Mouse (Mus musculus) testis, adult 2 months (tissue): ENCODE results near the gene Tmem42. TPM values are rescaled to one million over a fixed set of nuclear protein-coding genes. Genes with fewer than 3 reads are reported as not detected.

Source experiments
- H3K27ac ChIP-seq: fragments of 200-500 bp; 2 replicates; pipeline ENCODE4 v1.5.1; 2012; ENCODE audit warnings: low read depth, low read length; ENCODE audit not compliant: control insufficient read depth, insufficient read depth
- H3K27me3 ChIP-seq: fragments of 200-500 bp; 2 replicates; pipeline ENCODE4 v1.6.1; 2012; ENCODE audit warnings: mild to moderate bottlenecking, low read length, moderate library complexity; ENCODE audit not compliant: control insufficient read depth, insufficient read depth
- H3K36me3 ChIP-seq: fragments of 200-500 bp; 2 replicates; pipeline ENCODE4 v1.6.1; 2012; ENCODE audit warnings: mild to moderate bottlenecking, low read length; ENCODE audit not compliant: control insufficient read depth, insufficient read depth
- H3K4me1 ChIP-seq: fragments of 200-500 bp; 2 replicates; pipeline ENCODE4 v1.6.1; 2012; ENCODE audit warnings: low read length; ENCODE audit not compliant: control insufficient read depth, insufficient read depth
- H3K4me3 ChIP-seq: fragments of 200-500 bp; 2 replicates; pipeline ENCODE4 v1.5.1; 2012; ENCODE audit warnings: low read depth, mild to moderate bottlenecking, low read length, moderate library complexity, mixed read lengths; ENCODE audit not compliant: control insufficient read depth
- CTCF ChIP-seq: fragments of 200-500 bp; IDR thresholded peaks from 2 replicates; pipeline ENCODE4 v1.5.1; 2012; ENCODE audit warnings: low read depth, mild to moderate bottlenecking, inconsistent platforms, low read length, moderate library complexity; ENCODE audit not compliant: control insufficient read depth, insufficient read depth, insufficient replicate concordance
- POLR2A ChIP-seq: fragments of 200-500 bp; IDR thresholded peaks from 2 replicates; pipeline ENCODE4 v1.6.1; 2012; ENCODE audit warnings: low read depth, mild to moderate bottlenecking, inconsistent platforms, low read length, moderate library complexity; ENCODE audit not compliant: control insufficient read depth
- polyA plus RNA-seq: library from polyadenylated mRNA; depleted of rRNA; stranded (reverse); fragments of >200 nt; gene quantifications from 2 replicates; pipeline ENCODE4 v1.2.3, GENCODE M21; 2012; rRNA removed

Tmem42 gene
- polyA plus RNA-seq, 1 experiment: 7.3 TPM

DNA sequence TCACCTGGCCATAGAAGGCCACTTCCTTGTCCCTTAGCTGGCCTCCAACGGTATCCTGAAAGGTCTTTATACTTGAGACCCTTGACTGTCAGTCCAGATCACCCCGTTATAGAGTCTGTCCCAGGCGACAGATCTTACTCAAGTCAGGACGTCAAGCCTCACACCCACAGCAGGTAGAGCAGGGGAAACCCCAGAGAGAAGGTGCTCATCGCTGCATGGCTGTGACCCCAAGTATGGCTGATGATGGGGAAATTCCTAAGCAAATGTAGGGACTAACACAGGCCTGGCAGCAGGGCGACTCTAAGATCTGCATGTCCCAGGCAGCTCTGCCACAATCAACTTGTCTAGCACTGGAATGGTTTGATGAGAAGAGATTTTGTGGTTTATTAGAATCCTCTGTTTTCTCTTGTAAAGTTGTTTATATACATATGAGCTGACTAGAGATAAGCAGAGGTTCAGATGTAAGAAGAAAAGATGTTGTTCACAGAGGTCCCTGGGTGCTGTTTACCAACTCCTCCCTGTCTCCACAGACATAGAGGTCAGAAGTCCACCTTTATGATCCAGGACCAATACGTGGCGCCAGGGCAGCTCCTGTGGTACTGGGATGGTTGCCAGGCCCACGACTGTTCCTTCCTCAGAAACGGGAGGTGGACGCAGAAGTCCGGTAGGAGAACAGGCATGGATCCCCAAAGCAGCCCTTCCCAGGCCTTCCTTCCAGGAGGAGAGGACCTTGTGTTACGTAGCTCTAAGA lies 10.5 kb downstream of the Tmem42 start:
- TF ChIP-seq POLR2A (no peak), CTCF (no peak)
- Histone ChIP-seq H3K27me3 (no peaks in the 10 kb centered on the region), H3K27ac (no peak overlapping the region), H3K36me3 (no peaks in the 10 kb centered on the region), H3K4me1 (no peaks in the 10 kb centered on the region), H3K4me3 (no peak overlapping the region)

DNA sequence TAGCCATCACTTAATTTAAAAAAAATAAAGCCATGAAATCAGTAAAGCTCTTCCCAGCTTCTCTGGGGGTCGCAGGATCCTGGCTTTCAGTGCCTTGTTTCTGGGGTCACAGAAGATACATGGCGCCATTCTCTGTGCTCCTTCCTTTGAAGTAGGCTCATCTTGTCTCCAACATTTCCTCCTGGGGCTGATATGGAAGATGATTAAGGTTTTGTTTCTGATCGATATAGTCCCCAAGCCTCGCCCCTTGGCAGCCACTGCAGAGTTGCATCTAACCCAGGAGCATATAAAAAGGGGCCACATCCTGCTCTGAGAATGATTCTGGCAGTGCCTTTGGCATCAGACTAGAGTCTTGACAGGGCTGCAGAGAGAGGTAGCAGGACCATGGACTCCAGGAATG lies 13.3 kb downstream of the Tmem42 start, which contains the start of gene Tgm4:
Gene Tgm4, plus strand, starts transcription at position 301 of the 400 bp plus-strand sequence.
- Histone ChIP-seq H3K4me3 (no peak within 1 kb of the TSS), H3K4me1 (no peaks in the 10 kb centered on the region), H3K27me3 (no peaks in the 10 kb centered on the region), H3K27ac (no peak within 1 kb of the TSS), H3K36me3 (no peaks in the 10 kb centered on the region)
- TF ChIP-seq POLR2A (no peak), CTCF (no peak)

DNA sequence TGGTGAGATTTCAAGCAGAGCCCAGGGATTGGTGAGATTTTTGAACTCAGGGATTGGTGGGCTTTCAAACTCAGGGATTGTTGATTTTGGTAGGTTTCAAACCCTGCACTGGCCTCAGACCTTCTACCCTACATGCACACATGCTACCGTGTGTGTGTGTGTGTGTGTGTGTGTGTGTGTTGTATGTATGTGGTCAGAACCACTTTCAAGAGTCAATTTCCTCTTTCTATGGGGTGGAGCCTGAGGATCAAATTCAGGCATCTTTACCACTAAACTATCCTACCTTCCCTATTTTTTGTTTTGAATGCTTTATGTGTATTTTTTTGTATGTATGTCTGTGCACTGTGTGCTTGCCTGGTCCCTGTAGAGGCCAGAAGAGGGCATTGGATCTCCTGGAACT lies 26.5 kb downstream of the Tmem42 start:
- no peaks in the 10 kb centered on the region for H3K36me3 ChIP-seq
- TF ChIP-seq POLR2A (no peak), CTCF (no peak)
- no peaks in the 10 kb centered on the region for H3K27me3 ChIP-seq
- H3K27ac ChIP-seq: no peak overlapping the region
- no peaks in the 10 kb centered on the region for H3K4me1 ChIP-seq
- no peak overlapping the region for H3K4me3 ChIP-seq

DNA sequence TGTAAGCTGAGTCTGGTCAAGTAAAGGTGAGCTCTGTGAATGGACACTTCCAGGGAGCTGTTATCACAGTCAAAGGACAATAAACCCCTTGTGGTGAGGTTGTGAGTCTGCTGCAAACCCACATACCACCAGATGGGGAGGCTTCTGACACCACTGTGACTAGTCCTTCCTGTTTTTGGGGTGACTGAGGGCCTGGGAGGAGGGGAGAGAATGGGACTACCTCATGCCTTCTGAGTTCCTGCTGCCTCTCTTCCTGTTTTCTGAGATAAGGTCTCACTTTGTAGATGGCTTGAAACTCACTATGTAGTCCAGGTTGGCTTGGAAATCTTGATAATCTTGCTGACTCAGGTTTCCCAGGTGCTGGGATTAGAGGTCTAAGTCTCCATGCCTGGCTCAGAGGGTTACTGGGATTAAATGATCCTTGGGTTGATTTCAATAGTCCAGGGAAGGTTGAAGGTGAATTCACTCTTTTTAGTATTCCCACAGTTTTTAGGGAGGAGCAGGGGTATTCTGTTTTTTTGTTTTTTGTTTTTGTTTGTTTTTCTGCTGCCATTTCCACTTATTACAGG lies 37.7 kb downstream of the Tmem42 start:
- H3K27ac ChIP-seq: no peak overlapping the region

DNA sequence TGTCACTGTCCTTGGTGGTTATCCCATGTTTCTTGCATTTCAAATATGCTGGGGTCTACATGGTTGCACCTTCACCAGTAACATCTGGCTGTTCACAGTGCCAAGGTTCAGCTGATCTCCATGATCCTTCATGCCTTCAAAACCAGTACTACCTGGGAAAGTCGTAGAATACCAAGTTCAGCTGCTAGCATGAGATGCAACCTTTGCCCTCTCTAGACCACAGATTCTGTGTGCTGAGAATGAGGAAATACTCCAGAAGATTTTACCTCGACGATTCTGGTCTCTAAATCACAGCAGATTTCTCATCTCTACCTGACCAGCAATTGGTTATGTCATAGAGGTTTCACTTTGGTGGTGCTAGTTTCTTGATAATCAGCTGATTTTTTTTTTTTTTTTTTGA lies 39.0 kb downstream of the Tmem42 start:
- Histone ChIP-seq H3K36me3 (no peaks in the 10 kb centered on the region), H3K27me3 (no peaks in the 10 kb centered on the region), H3K4me1 (no peaks in the 10 kb centered on the region), H3K4me3 (no peak overlapping the region), H3K27ac (no peak overlapping the region)
- no peak for TF ChIP-seq POLR2A
- no peak for TF ChIP-seq CTCF

More for the DNA sequence above, 37.7 kb downstream of the Tmem42 start:
- Histone ChIP-seq H3K4me1 (no peaks in the 10 kb centered on the region), H3K27me3 (no peaks in the 10 kb centered on the region), H3K36me3 (no peaks in the 10 kb centered on the region), H3K4me3 (no peak overlapping the region)
- TF ChIP-seq POLR2A: no peak
- TF ChIP-seq CTCF: no peak

Other genes with a start within 250 kb of the Tmem42 start
- 5.2 and 5.5 TPM in 2 replicates for gene Tcaim, start 215.8 kb upstream of the Tmem42 start, polyA plus RNA-seq
- 27.7 and 28.0 TPM in 2 replicates for gene Gm35549, start 177.3 kb upstream of the Tmem42 start, polyA plus RNA-seq
- gene Zfp445, start 155.3 kb upstream of the Tmem42 start, polyA plus RNA-seq: 34.2 and 39.0 TPM in 2 replicates
- gene Zkscan7, start 135.6 kb upstream of the Tmem42 start, polyA plus RNA-seq: 10.2 and 11.3 TPM in 2 replicates
- gene Zfp105, start 98.3 kb upstream of the Tmem42 start, polyA plus RNA-seq: 17.3 and 19.9 TPM in 2 replicates
- gene 1110059G10Rik, start 70.3 kb upstream of the Tmem42 start, polyA plus RNA-seq: 1.4 and 1.9 TPM in 2 replicates
- gene Kif15, start 70.3 kb upstream of the Tmem42 start, polyA plus RNA-seq: 12.9 and 13.7 TPM in 2 replicates
- 0.16 and 0.28 TPM in 2 replicates for gene Tgm4, start 13.4 kb downstream of the Tmem42 start, polyA plus RNA-seq
- gene Zdhhc3, start 91.9 kb downstream of the Tmem42 start, polyA plus RNA-seq: 20.6 and 24.7 TPM in 2 replicates
- 15.3 and 20.3 TPM in 2 replicates for gene Exosc7, start 91.9 kb downstream of the Tmem42 start, polyA plus RNA-seq
- 7.8 and 14.0 TPM in 2 replicates for gene Clec3b, start 129.6 kb downstream of the Tmem42 start, polyA plus RNA-seq
- gene Cdcp1, start 194.7 kb downstream of the Tmem42 start, polyA plus RNA-seq: 0.05 and 0.94 TPM in 2 replicates
- gene Tmem158, start 239.4 kb downstream of the Tmem42 start, polyA plus RNA-seq: 0.26 and 0.70 TPM in 2 replicates